Mouse (Mus musculus) midbrain, embryonic 13.5 days (tissue): ENCODE measurements at regions not wholly inside any gene's neighbourhood (a gene's known extent, or its start where the extent isn't known, plus 50 kb on each side); places are given as distances from the start of the nearest gene placed in this dataset.

ENCODE experiments used
- ATAC-seq: fragments of 200-750 bp; cut with Nextera tagmentation; 2 replicates; pipeline ENCODE4 v1.8.0; 2017; ENCODE audit warnings: mild to moderate bottlenecking, moderate TSS enrichment, moderate library complexity
- H3K27ac ChIP-seq: fragments of 300-500 bp; sonication (generic); 2 replicates; pipeline ENCODE4 v1.5.1; 2015; ENCODE audit warnings: inconsistent platforms, mild to moderate bottlenecking, moderate library complexity
- H3K27me3 ChIP-seq: fragments of 300-500 bp; sonication (generic); 2 replicates; pipeline ENCODE4 v1.6.1; 2015; ENCODE audit warnings: mild to moderate bottlenecking, inconsistent platforms
- H3K36me3 ChIP-seq: fragments of 300-500 bp; sonication (generic); 2 replicates; pipeline ENCODE4 v1.6.1; 2015; ENCODE audit warnings: mild to moderate bottlenecking, inconsistent platforms
- H3K4me1 ChIP-seq: fragments of 300-500 bp; sonication (generic); replicated peaks from 2 replicates; pipeline ENCODE4 v1.6.1; 2015; ENCODE audit warnings: inconsistent platforms
- H3K4me2 ChIP-seq: fragments of 300-500 bp; sonication (generic); replicated peaks from 2 replicates; pipeline ENCODE4 v1.6.1; 2015; ENCODE audit warnings: moderate library complexity, mild to moderate bottlenecking, inconsistent platforms
- H3K4me3 ChIP-seq: fragments of 300-500 bp; sonication (generic); replicated peaks from 2 replicates; pipeline ENCODE4 v1.5.1; 2015; ENCODE audit warnings: mild to moderate bottlenecking, inconsistent platforms
- H3K9ac ChIP-seq: fragments of 300-500 bp; sonication (generic); replicated peaks from 2 replicates; pipeline ENCODE4 v1.6.1; 2015; ENCODE audit warnings: mild to moderate bottlenecking, inconsistent platforms
- H3K9me3 ChIP-seq: fragments of 300-500 bp; sonication (generic); 2 replicates; pipeline ENCODE4 v1.6.1; 2016; ENCODE audit warnings: mild to moderate bottlenecking, inconsistent platforms
- WGBS: fragments of 180-500 bp; shearing (Covaris S2); methylation state at CpG from one replicate; pipeline ENCODE4 v1.1.7; 2015; 5-methylcytosine and 5-hydroxymethylcytosine counted together

GRCm38 (mm10) chr8:10775202-10776010 is 232.9 kb downstream of the Irs2 start:
- Histone ChIP-seq H3K9me3 (0 out of 2 replicates have a peak, but pooled peaks cover 3% of the 10 kb centered on the region), H3K4me2 (no peak overlapping the region), H3K4me1 (no peaks in the 10 kb centered on the region), H3K36me3 (no peaks in the 10 kb centered on the region), H3K27me3 (no peaks in the 10 kb centered on the region), H3K27ac (no peak overlapping the region), H3K4me3 (no peak overlapping the region), H3K9ac (no peak overlapping the region)
- WGBS: 74% methylated on average over 8 of the region's 8 CpGs
- ATAC-seq: no peak

GRCm38 (mm10) chr8:10774778-10775177 is 233.5 kb downstream of the Irs2 start:
- Histone ChIP-seq H3K9ac (no peak overlapping the region), H3K9me3 (0 out of 2 replicates have a peak, but pooled peaks cover 3% of the 10 kb centered on the region), H3K4me2 (no peak overlapping the region), H3K36me3 (no peaks in the 10 kb centered on the region), H3K27ac (no peak overlapping the region), H3K27me3 (no peaks in the 10 kb centered on the region), H3K4me1 (no peaks in the 10 kb centered on the region), H3K4me3 (no peak overlapping the region)
- ATAC-seq: no peak
- WGBS: 93% methylated on average over 3 of the region's 3 CpGs

- H3K9ac ChIP-seq: no peak overlapping the region
- WGBS: 70% methylated on average over 4 of the region's 4 CpGs
Observed at GRCm38 (mm10) chr8:10768181-10768580, 240.1 kb downstream of the Irs2 start.

GRCm38 (mm10) chr8:10763907-10764306 is 244.4 kb downstream of the Irs2 start:
- no peak overlapping the region for H3K9ac ChIP-seq
- H3K4me1 ChIP-seq: peaks cover 38% of the 10 kb centered on the region
- H3K27ac ChIP-seq: no peak overlapping the region
- H3K9me3 ChIP-seq: no peaks in the 10 kb centered on the region
- H3K4me3 ChIP-seq: no peak overlapping the region
- no peaks in the 10 kb centered on the region for H3K27me3 ChIP-seq
- WGBS: 88% methylated on average over 2 of the region's 2 CpGs
- H3K4me2 ChIP-seq: no peak overlapping the region
- no peaks in the 10 kb centered on the region for H3K36me3 ChIP-seq
- no peak for ATAC-seq

More at GRCm38 (mm10) chr8:10768181-10768580, 240.1 kb downstream of the Irs2 start:
- Histone ChIP-seq H3K4me2 (no peak overlapping the region), H3K9me3 (no peaks in the 10 kb centered on the region), H3K4me3 (no peak overlapping the region), H3K4me1 (0 out of 2 replicates have a peak, but pooled peaks cover 2% of the 10 kb centered on the region), H3K36me3 (no peaks in the 10 kb centered on the region), H3K27me3 (no peaks in the 10 kb centered on the region), H3K27ac (no peak overlapping the region)
- ATAC-seq: no peak

- no peaks in the 10 kb centered on the region for H3K27me3 ChIP-seq
- peaks cover 38% of the 10 kb centered on the region for H3K4me1 ChIP-seq
- no peaks in the 10 kb centered on the region for H3K36me3 ChIP-seq
- peak overlapping the region; percentile 96 for H3K27ac ChIP-seq
- H3K9me3 ChIP-seq: no peaks in the 10 kb centered on the region
- H3K4me2 ChIP-seq: no peak overlapping the region
- H3K9ac ChIP-seq: no peak overlapping the region
- no peak for ATAC-seq
- 19% methylated on average over 11 of the region's 11 CpGs for WGBS
- H3K4me3 ChIP-seq: no peak overlapping the region
Observed at GRCm38 (mm10) chr8:10761694-10762305, 246.5 kb downstream of the Irs2 start.

GRCm38 (mm10) chr8:10760851-10761693 is 247.2 kb downstream of the Irs2 start:
- 2% methylated on average over 17 of the region's 17 CpGs for WGBS
- H3K4me2 ChIP-seq: peak overlapping the region; percentile 37
- H3K9me3 ChIP-seq: no peaks in the 10 kb centered on the region
- ATAC-seq: peak; percentile 96
- no peak overlapping the region for H3K4me3 ChIP-seq
- peak overlapping the region; percentile 44 for H3K9ac ChIP-seq
- H3K4me1 ChIP-seq: peaks cover 38% of the 10 kb centered on the region
- H3K27me3 ChIP-seq: no peaks in the 10 kb centered on the region
- peak overlapping the region; percentile 96 for H3K27ac ChIP-seq
- H3K36me3 ChIP-seq: no peaks in the 10 kb centered on the region

GRCm38 (mm10) chr8:10760231-10760630 is 248.0 kb downstream of the Irs2 start:
- WGBS: 38% methylated on average over 6 of the region's 6 CpGs
- Histone ChIP-seq H3K36me3 (no peaks in the 10 kb centered on the region), H3K9me3 (no peaks in the 10 kb centered on the region), H3K27me3 (no peaks in the 10 kb centered on the region), H3K4me3 (no peak overlapping the region), H3K27ac (peak overlapping the region; percentile 96), H3K4me2 (peak overlapping the region; percentile 37; the same call in 1 of the 2 replicates), H3K4me1 (peaks cover 38% of the 10 kb centered on the region), H3K9ac (peak overlapping the region; percentile 44)
- no peak for ATAC-seq

- ATAC-seq: no peak
- Histone ChIP-seq H3K4me1 (peaks cover 51% of the 10 kb centered on the region), H3K36me3 (no peaks in the 10 kb centered on the region), H3K27me3 (no peaks in the 10 kb centered on the region), H3K27ac (no peak overlapping the region), H3K4me3 (no peak overlapping the region), H3K4me2 (no peak overlapping the region), H3K9ac (no peak overlapping the region), H3K9me3 (no peaks in the 10 kb centered on the region)
- WGBS: 90% methylated on average over 4 of the region's 4 CpGs
Observed at GRCm38 (mm10) chr8:10758151-10758550, 250.1 kb downstream of the Irs2 start.

GRCm38 (mm10) chr8:10754986-10755308 is 253.3 kb downstream of the Irs2 start:
- WGBS: 75% methylated on average over 4 of the region's 4 CpGs
- Histone ChIP-seq H3K27me3 (no peaks in the 10 kb centered on the region), H3K9ac (no peak overlapping the region), H3K36me3 (no peaks in the 10 kb centered on the region), H3K9me3 (no peaks in the 10 kb centered on the region), H3K4me2 (no peak overlapping the region), H3K27ac (peak overlapping the region; percentile 42; the same call in 1 of the 2 replicates), H3K4me3 (no peak overlapping the region), H3K4me1 (peaks cover 29% of the 10 kb centered on the region)
- ATAC-seq: peak; percentile 67

GRCm38 (mm10) chr8:10754232-10754985 is 253.8 kb downstream of the Irs2 start:
- Histone ChIP-seq H3K27ac (peak overlapping the region; percentile 42; the same call in 1 of the 2 replicates), H3K4me2 (no peak overlapping the region), H3K4me3 (no peak overlapping the region), H3K36me3 (no peaks in the 10 kb centered on the region), H3K9ac (no peak overlapping the region), H3K9me3 (no peaks in the 10 kb centered on the region), H3K27me3 (no peaks in the 10 kb centered on the region), H3K4me1 (peaks cover 24% of the 10 kb centered on the region)
- ATAC-seq: peak; percentile 69; the same call in 1 of the 2 replicates
- 47% methylated on average over 13 of the region's 13 CpGs for WGBS

- no peaks in the 10 kb centered on the region for H3K9me3 ChIP-seq
- H3K36me3 ChIP-seq: no peaks in the 10 kb centered on the region
- H3K4me3 ChIP-seq: no peak overlapping the region
- H3K4me2 ChIP-seq: no peak overlapping the region
- no peaks in the 10 kb centered on the region for H3K27me3 ChIP-seq
- ATAC-seq: 0 out of 2 replicates have a peak, but pooled peaks have one; percentile 53
- no peak overlapping the region for H3K27ac ChIP-seq
- 65% methylated on average over 6 of the region's 6 CpGs for WGBS
- no peak overlapping the region for H3K9ac ChIP-seq
- H3K4me1 ChIP-seq: peaks cover 20% of the 10 kb centered on the region
Observed at GRCm38 (mm10) chr8:10753056-10753455, 255.2 kb downstream of the Irs2 start.
